Mouse (Mus musculus) testis, adult 2 months (tissue): ENCODE measurements around the gene Tec.

Experiments
- CTCF ChIP-seq: fragments of 200-500 bp; IDR thresholded peaks from 2 replicates; pipeline ENCODE4 v1.5.1; 2012; ENCODE audit warnings: low read depth, mild to moderate bottlenecking, inconsistent platforms, low read length, moderate library complexity; ENCODE audit not compliant: control insufficient read depth, insufficient read depth, insufficient replicate concordance
- POLR2A ChIP-seq: fragments of 200-500 bp; IDR thresholded peaks from 2 replicates; pipeline ENCODE4 v1.6.1; 2012; ENCODE audit warnings: low read depth, mild to moderate bottlenecking, inconsistent platforms, low read length, moderate library complexity; ENCODE audit not compliant: control insufficient read depth

DNA sequence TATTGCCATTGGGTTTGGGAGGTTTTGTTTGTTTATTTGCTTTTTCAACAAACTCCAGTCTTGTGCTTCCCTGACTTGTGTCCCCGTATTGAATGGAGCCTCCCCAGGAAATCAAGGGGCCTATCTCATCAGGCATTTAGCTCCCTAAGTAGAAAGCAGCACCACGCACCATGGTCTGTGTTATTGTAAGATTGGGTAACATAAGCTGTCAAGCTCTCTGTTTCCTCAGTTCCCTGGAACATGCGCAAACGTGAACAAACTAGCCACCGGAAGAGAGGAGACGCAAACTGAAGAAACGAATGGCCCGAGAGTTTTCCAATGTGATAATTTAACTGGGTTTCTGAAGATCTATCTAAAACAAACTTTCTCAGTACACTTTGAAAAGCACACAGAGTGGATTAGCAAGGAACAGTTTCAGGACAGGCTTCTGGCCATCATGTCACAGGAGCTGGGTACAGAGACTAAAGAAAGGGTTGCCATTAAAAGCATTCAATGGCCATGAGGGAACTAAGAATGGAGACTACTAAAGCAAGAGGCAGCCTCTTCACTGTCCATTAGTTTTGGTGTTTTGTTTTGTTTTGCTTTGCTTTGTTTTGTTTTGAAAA lies 48.1 kb downstream of the Tec start:
- TF ChIP-seq POLR2A (no peak), CTCF (no peak)
